Mouse (Mus musculus) retina, adult 2 months (tissue): Measurements from ENCODE around the gene Cfap20.

Source experiments
- DNase-seq: peaks from one replicate; pipeline ENCODE4 v3.0.0-alpha.2; 2012; ENCODE audit warnings: low read depth, low spot score

Gene Cfap20

GRCm38 (mm10) chr8:95434686-95435439 lies at the start of gene Cfap20:
Cfap20 (minus strand) TSS chr8:95434869.
- peak; percentile 100 for DNase-seq

GRCm38 (mm10) chr8:95470008-95470407 lies 35.3 kb upstream of the Cfap20 start:
- no peak for DNase-seq

GRCm38 (mm10) chr8:95468995-95469394 lies 34.3 kb upstream of the Cfap20 start:
- no peak for DNase-seq

- no peak for DNase-seq
Measured at GRCm38 (mm10) chr8:95466543-95466942, 31.9 kb upstream of the Cfap20 start.

- DNase-seq = no peak
Measured at GRCm38 (mm10) chr8:95452518-95452917, 17.8 kb upstream of the Cfap20 start.

GRCm38 (mm10) chr8:95450271-95450670 lies 15.6 kb upstream of the Cfap20 start:
- DNase-seq = no peak

GRCm38 (mm10) chr8:95447661-95448060 lies 13.0 kb upstream of the Cfap20 start:
- DNase-seq = no peak

- DNase-seq = no peak
Measured at GRCm38 (mm10) chr8:95445042-95445441, 10.4 kb upstream of the Cfap20 start.

- no peak for DNase-seq
Measured at GRCm38 (mm10) chr8:95441491-95442039, 6.9 kb upstream of the Cfap20 start.

GRCm38 (mm10) chr8:95440168-95440709 lies 5.6 kb upstream of the Cfap20 start:
- DNase-seq = no peak

- no peak for DNase-seq
Measured at GRCm38 (mm10) chr8:95439421-95439820, 4.8 kb upstream of the Cfap20 start.

GRCm38 (mm10) chr8:95437341-95437992 lies 2.8 kb upstream of the Cfap20 start:
- no peak for DNase-seq

GRCm38 (mm10) chr8:95435930-95436329 lies 1.3 kb upstream of the Cfap20 start:
- DNase-seq = no peak

- DNase-seq = no peak
Measured at GRCm38 (mm10) chr8:95435471-95435870, 802 bp upstream of the Cfap20 start.

- no peak for DNase-seq
Measured at GRCm38 (mm10) chr8:95434233-95434632, 436 bp downstream of the Cfap20 start.

- no peak for DNase-seq
Measured at GRCm38 (mm10) chr8:95433124-95433523, 1.5 kb downstream of the Cfap20 start.

- DNase-seq = no peak
Measured at GRCm38 (mm10) chr8:95432471-95432870, 2.2 kb downstream of the Cfap20 start.

GRCm38 (mm10) chr8:95429945-95430344 lies 4.7 kb downstream of the Cfap20 start:
- DNase-seq = peak; percentile 29

GRCm38 (mm10) chr8:95427594-95428535 lies 6.8 kb downstream of the Cfap20 start:
- peak; percentile 67 for DNase-seq

GRCm38 (mm10) chr8:95426781-95427281 lies 7.8 kb downstream of the Cfap20 start:
- no peak for DNase-seq

- DNase-seq = no peak
Measured at GRCm38 (mm10) chr8:95424682-95425081, 10.0 kb downstream of the Cfap20 start.
